Mouse (Mus musculus) forebrain, embryonic 16.5 days (tissue): ENCODE data around the gene Polk. TPM values are rescaled to one million over a fixed set of nuclear protein-coding genes. Genes with fewer than 3 reads are reported as not detected.

Source experiments
- ATAC-seq: fragments of 200-750 bp; cut with Nextera tagmentation; 2 replicates; pipeline ENCODE4 v1.8.0; 2017; ENCODE audit warnings: mild to moderate bottlenecking, moderate library complexity
- H3K27ac ChIP-seq: fragments of 300-500 bp; sonication (generic); 2 replicates; pipeline ENCODE4 v1.5.1; 2014; ENCODE audit warnings: low read length, control low read depth
- H3K27me3 ChIP-seq: fragments of 300-500 bp; sonication (generic); replicated peaks from 2 replicates; pipeline ENCODE4 v1.6.1; 2014; ENCODE audit warnings: low read length; ENCODE audit not compliant: control insufficient read depth, insufficient read depth
- H3K36me3 ChIP-seq: fragments of 300-500 bp; sonication (generic); 2 replicates; pipeline ENCODE4 v1.6.1; 2014; ENCODE audit not compliant: control insufficient read depth, insufficient read depth
- H3K4me1 ChIP-seq: fragments of 300-500 bp; sonication (generic); replicated peaks from 2 replicates; pipeline ENCODE4 v1.6.1; 2014; ENCODE audit warnings: low read length; ENCODE audit not compliant: control insufficient read depth, insufficient read depth
- H3K4me2 ChIP-seq: fragments of 300-500 bp; sonication (generic); 2 replicates; pipeline ENCODE4 v1.6.1; 2014; ENCODE audit warnings: mild to moderate bottlenecking, low read length, control low read depth
- H3K4me3 ChIP-seq: fragments of 300-500 bp; sonication (generic); replicated peaks from 2 replicates; pipeline ENCODE4 v1.5.1; 2014; ENCODE audit warnings: mild to moderate bottlenecking, low read length, control low read depth
- H3K9ac ChIP-seq: fragments of 300-500 bp; sonication (generic); replicated peaks from 2 replicates; pipeline ENCODE4 v1.6.1; 2014; ENCODE audit warnings: low read depth, low read length, control low read depth
- H3K9me3 ChIP-seq: fragments of 300-500 bp; sonication (generic); 2 replicates; pipeline ENCODE4 v1.6.1; 2016; ENCODE audit warnings: low read length; ENCODE audit not compliant: control insufficient read depth
- WGBS: fragments of 180-500 bp; shearing (Covaris S2); extraction: QIAGEN DNeasy Blood & Tissue Kit; methylation state at CpG from one replicate; pipeline ENCODE4 v1.1.7; 2014; 5-methylcytosine and 5-hydroxymethylcytosine counted together
- polyA plus RNA-seq: library from polyadenylated mRNA; unstranded; fragments of >200 nt; fragmentation: Nextera tagmentation; extraction: Ambion mirVana; gene quantifications from 2 replicates; pipeline ENCODE4 v1.2.1, GENCODE M21; 2015

Gene Polk
- polyA plus RNA-seq, 1 experiment from 2014 or later = 7.1 TPM

GRCm38 (mm10) chr13:96458018-96458417 is 84.4 kb downstream of the Polk start:
- no peak overlapping the region for H3K27ac ChIP-seq
- H3K36me3 ChIP-seq = no peaks in the 10 kb centered on the region
- H3K9me3 ChIP-seq = no peaks in the 10 kb centered on the region
- ATAC-seq = no peak
- H3K4me1 ChIP-seq = no peaks in the 10 kb centered on the region
- 90% methylated on average over 5 of the region's 5 CpGs for WGBS
- H3K27me3 ChIP-seq = no peaks in the 10 kb centered on the region
- H3K4me3 ChIP-seq = no peak overlapping the region
- H3K4me2 ChIP-seq = no peak overlapping the region
- H3K9ac ChIP-seq = no peak overlapping the region

GRCm38 (mm10) chr13:96457566-96457965 is 84.8 kb downstream of the Polk start:
- Histone ChIP-seq H3K27ac (no peak overlapping the region), H3K4me1 (no peaks in the 10 kb centered on the region), H3K27me3 (no peaks in the 10 kb centered on the region), H3K36me3 (no peaks in the 10 kb centered on the region), H3K4me3 (no peak overlapping the region), H3K9me3 (no peaks in the 10 kb centered on the region), H3K9ac (no peak overlapping the region), H3K4me2 (no peak overlapping the region)
- 97% methylated on average over 5 of the region's 5 CpGs for WGBS
- ATAC-seq = no peak

GRCm38 (mm10) chr13:96454288-96454687 is 88.1 kb downstream of the Polk start:
- no peaks in the 10 kb centered on the region for H3K27me3 ChIP-seq
- 91% methylated on average over 3 of the region's 3 CpGs for WGBS
- H3K9me3 ChIP-seq = no peaks in the 10 kb centered on the region
- ATAC-seq = no peak
- H3K4me3 ChIP-seq = no peak overlapping the region
- no peak overlapping the region for H3K4me2 ChIP-seq
- no peak overlapping the region for H3K9ac ChIP-seq
- no peak overlapping the region for H3K27ac ChIP-seq
- no peaks in the 10 kb centered on the region for H3K4me1 ChIP-seq
- H3K36me3 ChIP-seq = no peaks in the 10 kb centered on the region

GRCm38 (mm10) chr13:96452621-96453020 is 89.8 kb downstream of the Polk start:
- ATAC-seq = no peak
- Histone ChIP-seq H3K27ac (no peak overlapping the region), H3K27me3 (no peaks in the 10 kb centered on the region), H3K4me2 (no peak overlapping the region), H3K4me1 (no peaks in the 10 kb centered on the region), H3K4me3 (no peak overlapping the region), H3K9me3 (no peaks in the 10 kb centered on the region), H3K9ac (no peak overlapping the region), H3K36me3 (no peaks in the 10 kb centered on the region)
- WGBS = 93% methylated on average over 3 of the region's 3 CpGs

- H3K36me3 ChIP-seq = no peaks in the 10 kb centered on the region
- no peak overlapping the region for H3K27ac ChIP-seq
- no peak overlapping the region for H3K4me3 ChIP-seq
- H3K4me1 ChIP-seq = no peaks in the 10 kb centered on the region
- ATAC-seq = no peak
- H3K4me2 ChIP-seq = no peak overlapping the region
- no peaks in the 10 kb centered on the region for H3K27me3 ChIP-seq
- no peak overlapping the region for H3K9ac ChIP-seq
- H3K9me3 ChIP-seq = no peaks in the 10 kb centered on the region
- 89% methylated on average over 11 of the region's 11 CpGs for WGBS
These were observed 90.8 kb downstream of the Polk start for GRCm38 (mm10) chr13:96451386-96452140.

GRCm38 (mm10) chr13:96450869-96451268 is 91.5 kb downstream of the Polk start:
- no peak for ATAC-seq
- Histone ChIP-seq H3K4me3 (no peak overlapping the region), H3K9me3 (no peaks in the 10 kb centered on the region), H3K4me2 (no peak overlapping the region), H3K27ac (no peak overlapping the region), H3K9ac (no peak overlapping the region), H3K4me1 (no peaks in the 10 kb centered on the region), H3K36me3 (no peaks in the 10 kb centered on the region), H3K27me3 (no peaks in the 10 kb centered on the region)
- WGBS = 90% methylated on average over 7 of the region's 7 CpGs

- H3K27me3 ChIP-seq = no peaks in the 10 kb centered on the region
- H3K9ac ChIP-seq = no peak overlapping the region
- no peaks in the 10 kb centered on the region for H3K9me3 ChIP-seq
- no peaks in the 10 kb centered on the region for H3K4me1 ChIP-seq
- no peak for ATAC-seq
- no peak overlapping the region for H3K4me2 ChIP-seq
- H3K36me3 ChIP-seq = no peaks in the 10 kb centered on the region
- no peak overlapping the region for H3K27ac ChIP-seq
- H3K4me3 ChIP-seq = no peak overlapping the region
- WGBS = 79% methylated on average over 11 of the region's 11 CpGs
These were observed 92.0 kb downstream of the Polk start for GRCm38 (mm10) chr13:96450205-96450856.

GRCm38 (mm10) chr13:96440436-96440835 is 101.9 kb downstream of the Polk start:
- H3K4me1 ChIP-seq = no peaks in the 10 kb centered on the region
- 93% methylated on average over 4 of the region's 4 CpGs for WGBS
- no peak for ATAC-seq

GRCm38 (mm10) chr13:96436921-96437320 is 105.5 kb downstream of the Polk start:
- Histone ChIP-seq H3K9me3 (no peaks in the 10 kb centered on the region), H3K4me1 (no peaks in the 10 kb centered on the region), H3K27ac (no peak overlapping the region), H3K4me3 (no peak overlapping the region), H3K27me3 (no peaks in the 10 kb centered on the region), H3K9ac (no peak overlapping the region), H3K4me2 (no peak overlapping the region), H3K36me3 (no peaks in the 10 kb centered on the region)
- WGBS = 97% methylated on average over 1 of the region's 1 CpGs
- ATAC-seq = no peak

More at GRCm38 (mm10) chr13:96440436-96440835, 101.9 kb downstream of the Polk start:
- H3K9me3 ChIP-seq = no peaks in the 10 kb centered on the region
- H3K4me2 ChIP-seq = no peak overlapping the region
- H3K9ac ChIP-seq = no peak overlapping the region
- no peak overlapping the region for H3K4me3 ChIP-seq
- no peaks in the 10 kb centered on the region for H3K27me3 ChIP-seq
- H3K36me3 ChIP-seq = no peaks in the 10 kb centered on the region
- H3K27ac ChIP-seq = no peak overlapping the region
